Mouse (Mus musculus) liver, embryonic 15.5 days (tissue): ENCODE results near the gene Cap1. TPM values are rescaled to one million over a fixed set of nuclear protein-coding genes. Genes with fewer than 3 reads are reported as not detected.

ENCODE experiments used
- ATAC-seq: fragments of 200-750 bp; cut with Nextera tagmentation; 2 replicates; pipeline ENCODE4 v1.8.0; 2017; ENCODE audit warnings: moderate number of reproducible peaks, mild to moderate bottlenecking, moderate library complexity; ENCODE audit not compliant: insufficient read depth
- H3K27ac ChIP-seq: fragments of 300-500 bp; sonication (generic); replicated peaks from 2 replicates; pipeline ENCODE4 v1.5.1; 2015; ENCODE audit warnings: mild to moderate bottlenecking, inconsistent platforms
- H3K27me3 ChIP-seq: fragments of 300-500 bp; sonication (generic); 2 replicates; pipeline ENCODE4 v1.6.1; 2015; ENCODE audit warnings: mild to moderate bottlenecking, inconsistent platforms
- H3K36me3 ChIP-seq: fragments of 300-500 bp; sonication (generic); replicated peaks from 2 replicates; pipeline ENCODE4 v1.6.1; 2015; ENCODE audit warnings: moderate library complexity, mild to moderate bottlenecking, inconsistent platforms
- H3K4me1 ChIP-seq: fragments of 300-500 bp; sonication (generic); replicated peaks from 2 replicates; pipeline ENCODE4 v1.6.1; 2015; ENCODE audit warnings: inconsistent platforms
- H3K4me2 ChIP-seq: fragments of 300-500 bp; sonication (generic); 2 replicates; pipeline ENCODE4 v1.6.1; 2015; ENCODE audit warnings: moderate library complexity, mild to moderate bottlenecking, inconsistent platforms
- H3K4me3 ChIP-seq: fragments of 300-500 bp; sonication (generic); replicated peaks from 2 replicates; pipeline ENCODE4 v1.5.1; 2015; ENCODE audit warnings: mild to moderate bottlenecking, inconsistent platforms
- H3K9ac ChIP-seq: fragments of 300-500 bp; sonication (generic); 2 replicates; pipeline ENCODE4 v1.6.1; 2015; ENCODE audit warnings: moderate library complexity, mild to moderate bottlenecking, inconsistent platforms
- H3K9me3 ChIP-seq: fragments of 300-500 bp; sonication (generic); replicated peaks from 2 replicates; pipeline ENCODE4 v1.6.1; 2016; ENCODE audit warnings: inconsistent platforms
- WGBS: fragments of 180-500 bp; shearing (Covaris S2); methylation state at CpG from one replicate; pipeline ENCODE4 v1.1.7; 2015; ENCODE audit warnings: mixed read lengths; ENCODE audit not compliant: insufficient replicate concordance; 5-methylcytosine and 5-hydroxymethylcytosine counted together
- polyA plus RNA-seq: library from polyadenylated mRNA; unstranded; fragments of >200 nt; fragmentation: Nextera tagmentation; extraction: Ambion mirVana; gene quantifications from 2 replicates; pipeline ENCODE4 v1.2.1, GENCODE M21; 2015

Cap1 gene
- polyA plus RNA-seq, 1 experiment from 2014 or later: 25.4 TPM

DNA sequence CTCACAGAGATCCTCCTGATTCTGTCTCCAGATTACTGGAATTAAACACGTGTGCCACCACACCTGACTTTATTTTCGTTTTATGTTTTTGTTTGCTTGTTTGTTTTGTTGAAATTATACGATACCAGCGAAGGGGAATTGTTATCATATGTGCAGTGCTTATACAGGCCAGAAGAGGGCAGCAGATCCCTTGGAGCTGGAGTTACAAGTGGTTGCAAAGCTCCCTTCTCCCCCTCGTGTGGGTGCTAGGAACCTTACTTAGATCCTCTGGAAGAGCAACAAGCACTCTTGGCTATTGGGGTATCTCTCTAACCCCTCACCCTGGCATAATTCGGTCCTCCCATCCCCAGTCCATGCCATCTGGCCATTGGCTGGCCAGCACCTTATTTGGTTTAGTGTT, 24.7 kb upstream of the Cap1 start:
- Histone ChIP-seq H3K9ac (no peak overlapping the region), H3K27ac (no peak overlapping the region), H3K27me3 (no peaks in the 10 kb centered on the region), H3K9me3 (no peaks in the 10 kb centered on the region), H3K4me2 (no peak overlapping the region), H3K4me1 (no peaks in the 10 kb centered on the region), H3K4me3 (no peak overlapping the region), H3K36me3 (no peaks in the 10 kb centered on the region)
- no peak for ATAC-seq
- 37% methylated on average over 6 of the region's 6 CpGs for WGBS

DNA sequence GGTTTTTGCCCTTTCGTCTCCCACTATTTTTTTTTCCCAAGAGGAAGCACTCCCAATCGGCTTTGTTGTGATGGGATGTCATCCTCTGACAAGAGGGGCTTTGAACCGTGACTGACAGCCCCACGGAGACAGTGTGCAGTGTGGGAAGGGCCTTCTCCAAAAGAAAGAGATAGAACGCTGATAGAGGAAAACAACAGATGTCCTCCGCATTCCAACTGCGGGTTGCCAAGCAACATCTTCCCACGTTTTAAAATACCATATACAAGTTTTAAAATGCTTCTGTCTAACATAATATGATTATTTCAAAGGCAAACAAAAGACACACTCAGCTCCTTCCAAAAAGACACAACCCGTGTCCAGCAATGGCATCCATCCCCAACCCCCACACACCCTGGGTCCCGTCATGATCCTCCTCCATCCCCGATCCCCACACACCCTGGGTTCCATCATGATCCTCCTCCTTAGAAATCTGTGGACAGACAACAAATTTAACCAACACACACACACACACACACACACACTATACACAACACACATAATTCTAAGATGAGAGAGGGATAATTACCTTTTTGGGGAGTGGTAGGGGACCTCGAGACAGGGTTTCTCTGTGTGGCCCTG, 23.8 kb upstream of the Cap1 start:
- WGBS: 59% methylated on average over 12 of the region's 12 CpGs
- Histone ChIP-seq H3K36me3 (no peaks in the 10 kb centered on the region), H3K4me3 (no peak overlapping the region), H3K9me3 (no peaks in the 10 kb centered on the region), H3K9ac (no peak overlapping the region), H3K27me3 (no peaks in the 10 kb centered on the region), H3K4me2 (no peak overlapping the region), H3K27ac (no peak overlapping the region), H3K4me1 (no peaks in the 10 kb centered on the region)
- ATAC-seq: no peak

DNA sequence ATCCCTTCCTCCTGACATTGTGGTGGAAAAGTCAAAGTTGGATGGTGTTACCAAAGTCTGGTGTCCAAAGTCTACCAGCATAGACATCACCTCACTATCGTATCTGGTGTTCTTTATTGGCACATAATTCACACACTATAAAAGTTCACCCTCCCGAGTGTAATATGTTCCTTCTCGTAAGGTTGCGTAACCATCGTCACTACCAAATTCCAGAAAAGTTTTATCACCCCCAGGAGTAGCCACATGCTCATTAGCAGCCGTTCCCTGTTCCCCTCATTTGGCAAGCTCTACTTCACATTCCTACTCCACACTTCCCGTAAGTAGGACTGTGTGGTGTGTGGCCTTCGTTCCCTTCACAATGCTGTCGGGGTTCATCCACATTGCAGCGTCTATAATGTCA, 19.5 kb upstream of the Cap1 start:
- Histone ChIP-seq H3K9ac (no peak overlapping the region), H3K36me3 (no peaks in the 10 kb centered on the region), H3K4me1 (no peaks in the 10 kb centered on the region), H3K4me3 (no peak overlapping the region), H3K9me3 (no peaks in the 10 kb centered on the region), H3K4me2 (no peak overlapping the region), H3K27me3 (no peaks in the 10 kb centered on the region), H3K27ac (no peak overlapping the region)
- WGBS: 75% methylated on average over 10 of the region's 10 CpGs
- ATAC-seq: no peak

DNA sequence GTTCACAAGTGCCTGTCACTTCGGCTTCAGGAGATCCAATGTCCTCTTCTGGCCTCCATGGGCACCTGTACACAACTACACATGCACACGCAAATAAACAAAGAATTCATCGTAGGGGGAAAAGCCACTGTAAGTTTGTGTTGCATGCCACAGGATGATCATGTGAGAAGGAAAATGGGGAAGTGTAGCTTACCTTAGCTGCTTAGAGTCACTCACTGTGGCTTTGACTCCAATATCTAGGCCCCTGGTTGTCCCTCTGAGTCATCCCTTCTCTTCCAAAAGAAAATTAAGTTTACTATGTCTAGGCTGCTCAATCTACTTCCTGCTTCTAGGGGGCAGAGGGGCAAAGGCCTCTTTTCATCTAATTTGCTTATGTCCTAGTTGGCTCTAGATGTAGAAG, 17.9 kb upstream of the Cap1 start:
- Histone ChIP-seq H3K36me3 (no peaks in the 10 kb centered on the region), H3K4me3 (no peak overlapping the region), H3K9me3 (no peaks in the 10 kb centered on the region), H3K4me2 (no peak overlapping the region), H3K9ac (no peak overlapping the region), H3K4me1 (no peaks in the 10 kb centered on the region), H3K27me3 (no peaks in the 10 kb centered on the region), H3K27ac (no peak overlapping the region)
- no peak for ATAC-seq
- WGBS: 57% methylated on average over 3 of the region's 3 CpGs

DNA sequence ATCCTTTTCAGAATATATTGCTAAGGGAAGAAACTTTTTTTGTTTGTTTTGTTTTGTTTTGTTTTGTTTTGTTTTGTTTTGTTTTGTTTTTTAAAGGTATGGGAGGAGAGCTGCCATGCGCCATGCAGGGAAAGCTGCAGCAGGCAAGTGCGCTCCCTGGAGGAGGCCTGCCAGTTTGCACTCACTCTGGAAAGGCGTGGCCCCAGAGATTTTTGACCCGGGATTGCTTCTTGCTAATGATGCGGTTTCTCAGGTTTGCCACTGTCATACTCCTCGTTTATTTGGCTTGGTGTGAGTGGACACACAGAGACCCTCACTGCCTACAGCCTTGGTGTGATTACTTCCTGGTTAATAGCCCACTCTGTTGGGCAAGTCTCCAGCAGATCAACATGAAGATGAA, 16.3 kb upstream of the Cap1 start:
- ATAC-seq: no peak
- Histone ChIP-seq H3K9ac (no peak overlapping the region), H3K4me3 (no peak overlapping the region), H3K4me1 (no peaks in the 10 kb centered on the region), H3K27ac (no peak overlapping the region), H3K27me3 (no peaks in the 10 kb centered on the region), H3K9me3 (no peaks in the 10 kb centered on the region), H3K4me2 (no peak overlapping the region), H3K36me3 (no peaks in the 10 kb centered on the region)
- 22% methylated on average over 6 of the region's 6 CpGs for whole genome bisulfite sequencing

DNA sequence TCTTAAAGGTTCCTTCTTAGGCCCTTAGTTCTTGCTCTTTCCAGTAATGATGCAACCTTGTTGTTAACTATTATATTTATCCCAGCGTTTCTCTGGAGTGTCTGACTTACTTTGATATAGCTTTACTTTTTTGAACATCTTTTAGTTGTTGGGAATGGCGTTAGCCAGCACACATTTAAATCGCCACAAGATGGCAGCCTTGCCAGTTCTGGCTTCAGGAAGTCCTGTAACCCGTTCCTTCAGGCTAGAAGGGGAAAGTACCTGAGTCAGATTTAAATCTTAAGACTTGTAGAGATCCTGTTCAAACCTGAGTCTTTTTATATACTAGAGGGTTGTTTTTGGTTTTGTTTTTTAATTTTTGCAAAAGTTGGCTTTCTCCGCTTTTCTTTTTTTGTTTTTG, 12.5 kb upstream of the Cap1 start:
- no peak for ATAC-seq
- H3K27ac ChIP-seq: no peak overlapping the region
- no peaks in the 10 kb centered on the region for H3K36me3 ChIP-seq
- H3K4me3 ChIP-seq: no peak overlapping the region
- H3K4me1 ChIP-seq: no peaks in the 10 kb centered on the region; the same call in 1 of the 2 replicates
- no peaks in the 10 kb centered on the region for H3K9me3 ChIP-seq
- 16% methylated on average over 5 of the region's 5 CpGs for WGBS
- no peaks in the 10 kb centered on the region for H3K27me3 ChIP-seq
- H3K9ac ChIP-seq: no peak overlapping the region
- no peak overlapping the region for H3K4me2 ChIP-seq

DNA sequence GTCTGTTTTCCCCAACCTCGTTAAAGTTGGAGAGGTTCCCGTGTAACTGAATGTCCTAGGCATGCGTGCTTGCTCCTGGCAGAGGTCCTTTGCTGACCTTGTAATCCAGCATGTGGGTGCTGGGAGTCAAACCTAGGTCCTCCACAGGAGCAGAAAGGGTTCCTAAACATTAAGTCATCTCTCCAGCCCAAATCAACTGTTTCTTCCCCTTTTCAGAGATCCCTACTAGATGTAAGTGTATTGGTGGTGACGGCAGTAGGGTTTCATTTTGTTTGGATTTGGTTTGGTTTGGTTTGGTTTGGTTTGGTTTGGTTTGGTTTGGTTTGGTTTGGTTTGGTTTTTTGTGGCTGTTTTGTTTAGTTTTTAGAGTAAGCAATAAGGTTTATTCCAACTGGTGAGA, 11.9 kb upstream of the Cap1 start:
- 52% methylated on average over 4 of the region's 4 CpGs for WGBS
- ATAC-seq: no peak
- Histone ChIP-seq H3K27me3 (no peaks in the 10 kb centered on the region), H3K4me1 (no peaks in the 10 kb centered on the region; the same call in 1 of the 2 replicates), H3K27ac (no peak overlapping the region), H3K9me3 (no peaks in the 10 kb centered on the region), H3K4me2 (no peak overlapping the region), H3K9ac (no peak overlapping the region), H3K4me3 (no peak overlapping the region), H3K36me3 (no peaks in the 10 kb centered on the region)

DNA sequence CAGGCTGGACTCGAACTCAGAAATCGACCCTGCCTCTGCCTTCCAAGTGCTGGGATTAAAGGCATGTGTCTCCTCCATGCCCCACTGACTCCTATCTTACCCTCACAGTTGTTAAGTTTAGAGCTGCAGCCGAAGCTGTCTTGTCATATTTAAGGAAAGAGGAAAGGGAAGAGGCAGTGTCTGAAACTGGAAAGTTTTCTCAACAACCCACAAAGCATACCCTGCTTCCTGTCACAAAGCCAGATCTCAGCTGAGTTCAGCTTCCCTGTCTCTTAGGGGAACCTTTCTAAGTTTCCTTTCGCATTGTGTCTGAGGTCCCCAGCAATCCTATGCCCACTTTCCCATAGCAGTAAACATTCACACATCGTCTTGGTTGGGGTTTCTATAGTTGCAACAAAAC, 6.3 kb upstream of the Cap1 start:
- WGBS: 16% methylated on average over 5 of the region's 5 CpGs
- no peaks in the 10 kb centered on the region for H3K27me3 ChIP-seq
- ATAC-seq: peak; percentile 14; the same call in 1 of the 2 replicates
- peaks cover 22% of the 10 kb centered on the region for H3K4me1 ChIP-seq
- 0 out of 2 replicates have a peak overlapping the region, but pooled peaks have one; percentile 13 for H3K4me2 ChIP-seq
- H3K4me3 ChIP-seq: no peak overlapping the region
- no peaks in the 10 kb centered on the region for H3K36me3 ChIP-seq
- no peak overlapping the region; the same call in 1 of the 2 replicates for H3K9ac ChIP-seq
- no peaks in the 10 kb centered on the region for H3K9me3 ChIP-seq
- H3K27ac ChIP-seq: peak overlapping the region; percentile 59

DNA sequence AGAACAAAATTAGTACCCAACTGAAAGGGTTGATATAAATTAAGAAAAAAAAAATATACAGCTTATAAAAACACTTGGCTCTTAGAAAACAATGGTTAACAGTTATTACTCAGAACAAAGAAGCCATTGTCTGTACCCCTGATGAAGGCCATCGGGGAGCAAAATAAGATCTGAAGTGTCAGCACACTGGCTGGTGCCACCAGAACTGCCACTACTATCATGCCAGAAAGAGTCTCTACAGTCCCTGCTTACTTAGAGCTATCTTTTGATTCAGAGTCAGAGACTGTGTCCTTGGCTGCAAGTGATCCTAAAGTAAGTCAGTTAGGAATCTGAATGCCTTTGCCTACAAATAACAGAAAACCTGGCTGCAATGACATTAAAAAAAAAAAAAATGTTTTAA, 5.7 kb upstream of the Cap1 start:
- Histone ChIP-seq H3K36me3 (no peaks in the 10 kb centered on the region), H3K9ac (no peak overlapping the region), H3K4me1 (peaks cover 28% of the 10 kb centered on the region), H3K27ac (0 out of 2 replicates have a peak overlapping the region, but pooled peaks have one; percentile 14), H3K27me3 (no peaks in the 10 kb centered on the region), H3K4me2 (0 out of 2 replicates have a peak overlapping the region, but pooled peaks have one; percentile 13), H3K9me3 (no peaks in the 10 kb centered on the region), H3K4me3 (no peak overlapping the region)
- no peak for ATAC-seq
- 34% methylated on average over 1 of the region's 1 CpGs for WGBS

DNA sequence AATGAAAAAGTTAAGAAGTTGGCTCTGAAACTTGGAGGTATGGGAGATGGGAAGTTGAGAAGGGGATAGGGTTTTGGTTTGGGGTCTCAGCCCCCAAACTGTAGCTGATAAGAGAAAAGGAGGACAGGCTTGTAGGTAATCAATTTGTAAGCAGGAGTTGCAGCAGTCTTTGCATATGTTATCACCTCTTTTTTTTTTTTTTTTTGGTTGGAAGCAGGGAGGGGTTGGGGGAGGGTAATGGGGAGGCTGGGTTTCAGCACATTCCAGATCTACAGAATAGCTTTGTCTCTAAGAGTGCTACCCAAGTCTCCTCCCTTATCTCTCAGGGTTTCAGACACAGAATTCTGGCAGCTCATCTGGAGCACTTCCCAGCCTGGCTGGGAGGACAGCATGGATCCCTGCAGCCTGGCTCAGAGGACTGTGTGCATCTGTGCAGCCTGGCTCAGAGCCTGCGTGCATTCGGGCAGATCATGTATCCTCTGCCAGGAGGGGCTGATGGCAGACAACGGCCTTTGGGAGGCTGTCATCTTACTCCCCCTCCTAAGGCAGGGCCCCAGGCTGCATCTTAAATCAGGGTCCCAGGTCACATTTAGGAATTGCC, 5.1 kb upstream of the Cap1 start:
- H3K9me3 ChIP-seq: no peaks in the 10 kb centered on the region
- ATAC-seq: no peak
- no peak overlapping the region for H3K4me3 ChIP-seq
- H3K36me3 ChIP-seq: no peaks in the 10 kb centered on the region
- 39% methylated on average over 3 of the region's 3 CpGs for WGBS
- H3K9ac ChIP-seq: no peak overlapping the region
- H3K27ac ChIP-seq: 0 out of 2 replicates have a peak overlapping the region, but pooled peaks have one; percentile 20
- peaks cover 30% of the 10 kb centered on the region for H3K4me1 ChIP-seq
- no peaks in the 10 kb centered on the region for H3K27me3 ChIP-seq
- H3K4me2 ChIP-seq: no peak overlapping the region

DNA sequence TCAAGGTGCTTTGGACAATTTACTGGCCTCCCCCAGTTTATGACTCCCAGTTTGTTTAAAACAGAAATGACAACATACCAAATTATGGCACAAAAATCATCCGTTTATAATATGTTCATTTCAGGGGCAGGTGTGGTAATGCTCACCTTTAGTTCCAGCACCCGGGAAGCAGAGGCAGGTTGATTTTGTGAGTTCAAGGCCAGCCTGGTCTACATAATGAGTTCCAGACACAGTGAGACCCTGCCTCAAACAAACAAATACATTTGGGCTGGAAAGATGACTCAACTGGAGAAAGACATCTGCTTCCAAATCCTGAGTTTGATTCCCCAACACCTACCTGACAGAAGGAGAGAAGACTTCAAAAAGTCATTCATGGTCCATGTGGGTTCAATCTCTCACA, 1.5 kb upstream of the Cap1 start:
- peak overlapping the region; percentile 80 for H3K4me3 ChIP-seq

More for the DNA sequence above, 1.5 kb upstream of the Cap1 start:
- no peak for ATAC-seq
- 63% methylated on average over 2 of the region's 2 CpGs for WGBS
- no peaks in the 10 kb centered on the region for H3K36me3 ChIP-seq
- H3K4me1 ChIP-seq: peaks cover 51% of the 10 kb centered on the region
- H3K9me3 ChIP-seq: no peaks in the 10 kb centered on the region
- no peaks in the 10 kb centered on the region for H3K27me3 ChIP-seq
- no peak overlapping the region for H3K9ac ChIP-seq
- peak overlapping the region; percentile 99 for H3K27ac ChIP-seq
- H3K4me2 ChIP-seq: peak overlapping the region; percentile 93
